Mouse (Mus musculus) cerebellum, adult 2 months (tissue): ENCODE results near the gene Pnpt1. TPM values are rescaled to one million over a fixed set of nuclear protein-coding genes. Genes with fewer than 3 reads are reported as not detected.

ENCODE experiments used
- DNase-seq, 2 experiments: peaks; one replicate each; pipeline ENCODE4 v3.0.0; 2021
- H3K27ac ChIP-seq: fragments of 200-500 bp; 2 replicates; pipeline ENCODE4 v1.5.1; 2012; ENCODE audit warnings: low read length, control low read depth, inconsistent platforms; ENCODE audit not compliant: insufficient read depth
- H3K27me3 ChIP-seq: fragments of 200-500 bp; 2 replicates; pipeline ENCODE4 v1.6.1; 2012; ENCODE audit warnings: inconsistent platforms, mild to moderate bottlenecking, low read length, moderate library complexity; ENCODE audit not compliant: control insufficient read depth, insufficient read depth
- H3K4me1 ChIP-seq: fragments of 200-500 bp; 2 replicates; pipeline ENCODE4 v1.6.1; 2011; ENCODE audit warnings: low read length; ENCODE audit not compliant: control insufficient read depth, insufficient read depth
- H3K4me3 ChIP-seq: fragments of 200-500 bp; replicated peaks from 2 replicates; pipeline ENCODE3; 2011; ENCODE audit warnings: mild to moderate bottlenecking, low read depth, low read length, control low read depth; ENCODE audit not compliant: insufficient read depth
- CTCF ChIP-seq: fragments of 200-500 bp; IDR thresholded peaks from 2 replicates; pipeline ENCODE4 v1.5.1; 2011; ENCODE audit warnings: low read depth, mild to moderate bottlenecking, control low read depth, low read length, moderate library complexity, borderline replicate concordance; ENCODE audit not compliant: insufficient read depth
- POLR2A ChIP-seq: fragments of 200-500 bp; IDR thresholded peaks from 2 replicates; pipeline ENCODE4 v1.6.1; 2011; ENCODE audit warnings: low read length, control low read depth, borderline replicate concordance; ENCODE audit not compliant: insufficient read depth
- WGBS: fragments of 180-500 bp; shearing (Covaris S2); methylation state at CpG from one replicate; pipeline ENCODE4 v1.1.7; 2018; 5-methylcytosine and 5-hydroxymethylcytosine counted together
- polyA plus RNA-seq: library from polyadenylated mRNA; depleted of rRNA; stranded (reverse); fragments of >200 nt; gene quantifications from 2 replicates; pipeline ENCODE4 v1.2.3, GENCODE M21; 2012; rRNA removed

Gene Pnpt1
- 18.9 and 20.2 TPM in 2 replicates for polyA plus RNA-seq

- Histone ChIP-seq H3K27me3 (no peaks in the 10 kb centered on the region), H3K4me1 (no peaks in the 10 kb centered on the region), H3K27ac (no peak within 1 kb of the TSS; the same call in 1 of the 2 replicates), H3K4me3 (peak within 1 kb of the TSS; percentile 70)
- DNase-seq, result peak; percentile 89 to 92
- under 1% methylated on average over 50 of the region's 50 CpGs for WGBS
- TF ChIP-seq POLR2A (peak; percentile 70), CTCF (no peak)
These were observed at the start of gene Pnpt1 for GRCm38 (mm10) chr11:29130385-29131355. Gene Pnpt1 (plus strand): TSS chr11:29130744.

- TF ChIP-seq POLR2A, result no peak
- TF ChIP-seq CTCF, result no peak
- Histone ChIP-seq H3K4me1 (no peaks in the 10 kb centered on the region), H3K4me3 (no peak overlapping the region), H3K27ac (no peak overlapping the region), H3K27me3 (no peaks in the 10 kb centered on the region)
- WGBS, result 83% methylated on average over 2 of the region's 2 CpGs
- no peak for DNase-seq
These were observed 38.1 kb upstream of the Pnpt1 start for GRCm38 (mm10) chr11:29092403-29092802.

- no peak for DNase-seq
- WGBS, result 30% methylated on average over 2 of the region's 2 CpGs
- Histone ChIP-seq H3K27me3 (no peaks in the 10 kb centered on the region), H3K4me3 (no peak overlapping the region), H3K4me1 (no peaks in the 10 kb centered on the region), H3K27ac (no peak overlapping the region)
- TF ChIP-seq POLR2A, result no peak
- TF ChIP-seq CTCF, result no peak
These were observed 31.6 kb upstream of the Pnpt1 start for GRCm38 (mm10) chr11:29098926-29099325.

GRCm38 (mm10) chr11:29129862-29130384 is 621 bp upstream of the Pnpt1 start:
- peak overlapping the region; percentile 70 for H3K4me3 ChIP-seq
- no peak for TF ChIP-seq CTCF
- TF ChIP-seq POLR2A, result no peak
- WGBS, result 35% methylated on average over 11 of the region's 11 CpGs
- no peaks in the 10 kb centered on the region for H3K4me1 ChIP-seq
- DNase-seq, result peak in 1 of 2 experiments; percentile 21
- H3K27me3 ChIP-seq, result no peaks in the 10 kb centered on the region
- no peak overlapping the region for H3K27ac ChIP-seq

GRCm38 (mm10) chr11:29140671-29141070 is 10.1 kb downstream of the Pnpt1 start:
- TF ChIP-seq POLR2A, result no peak
- TF ChIP-seq CTCF, result no peak
- no peaks in the 10 kb centered on the region for H3K4me1 ChIP-seq
- whole genome bisulfite sequencing, result 58% methylated on average over 1 of the region's 1 CpGs

GRCm38 (mm10) chr11:29148901-29149300 is 18.4 kb downstream of the Pnpt1 start:
- DNase-seq, result no peak
- no peak overlapping the region for H3K4me3 ChIP-seq
- no peaks in the 10 kb centered on the region for H3K4me1 ChIP-seq
- H3K27me3 ChIP-seq, result no peaks in the 10 kb centered on the region
- H3K27ac ChIP-seq, result no peak overlapping the region
- no peak for TF ChIP-seq POLR2A
- TF ChIP-seq CTCF, result no peak
- 95% methylated on average over 2 of the region's 2 CpGs for WGBS

More at GRCm38 (mm10) chr11:29140671-29141070, 10.1 kb downstream of the Pnpt1 start:
- Histone ChIP-seq H3K4me3 (no peak overlapping the region), H3K27me3 (no peaks in the 10 kb centered on the region), H3K27ac (no peak overlapping the region)
- no peak for DNase-seq

GRCm38 (mm10) chr11:29163569-29163968 is 33.0 kb downstream of the Pnpt1 start:
- TF ChIP-seq POLR2A (no peak), CTCF (no peak)
- no peaks in the 10 kb centered on the region for H3K27me3 ChIP-seq
- WGBS, result 89% methylated on average over 4 of the region's 4 CpGs
- DNase-seq, result no peak
- H3K4me3 ChIP-seq, result no peak overlapping the region
- no peaks in the 10 kb centered on the region for H3K4me1 ChIP-seq
- no peak overlapping the region for H3K27ac ChIP-seq

GRCm38 (mm10) chr11:29171959-29172391 is 41.4 kb downstream of the Pnpt1 start:
- Histone ChIP-seq H3K27ac (no peak overlapping the region), H3K27me3 (no peaks in the 10 kb centered on the region), H3K4me1 (no peaks in the 10 kb centered on the region), H3K4me3 (peak overlapping the region; percentile 84)
- DNase-seq, result peak; percentile 71 to 78
- under 1% methylated on average over 34 of the region's 34 CpGs for WGBS
- no peak for TF ChIP-seq CTCF
- 0 out of 2 replicates have a peak, but pooled peaks have one; percentile 31 for TF ChIP-seq POLR2A
